Mouse (Mus musculus) stomach, embryonic 14.5 days (tissue): ENCODE data around the gene Olfr44. TPM values are rescaled to one million over a fixed set of nuclear protein-coding genes. Genes with fewer than 3 reads are reported as not detected.

ENCODE experiments used
- ATAC-seq: fragments of 200-750 bp; cut with Nextera tagmentation; 2 replicates; pipeline ENCODE4 v1.8.0; 2017; ENCODE audit warnings: low read depth, moderate TSS enrichment; ENCODE audit not compliant: insufficient number of reproducible peaks, insufficient read depth, low FRiP score
- H3K27ac ChIP-seq: fragments of 300-500 bp; sonication (generic); 2 replicates; pipeline ENCODE4 v1.5.1; 2014; ENCODE audit warnings: mild to moderate bottlenecking, low read length, moderate library complexity, mixed read lengths
- H3K27me3 ChIP-seq: fragments of 300-500 bp; sonication (generic); 2 replicates; pipeline ENCODE4 v1.6.1; 2014; ENCODE audit warnings: low read length, control low read depth, mixed read lengths; ENCODE audit not compliant: control insufficient read depth, insufficient read depth
- H3K36me3 ChIP-seq: fragments of 300-500 bp; sonication (generic); 2 replicates; pipeline ENCODE4 v1.6.1; 2014; ENCODE audit warnings: mild to moderate bottlenecking, control low read depth, low read length, moderate library complexity, mixed read lengths; ENCODE audit not compliant: control insufficient read depth, insufficient read depth
- H3K4me1 ChIP-seq: fragments of 300-500 bp; sonication (generic); 2 replicates; pipeline ENCODE4 v1.6.1; 2014; ENCODE audit warnings: low read length, control low read depth, mixed read lengths; ENCODE audit not compliant: control insufficient read depth, insufficient read depth
- H3K4me2 ChIP-seq: fragments of 300-500 bp; sonication (generic); replicated peaks from 2 replicates; pipeline ENCODE4 v1.6.1; 2014; ENCODE audit warnings: low read depth, low read length, control low read depth
- H3K4me3 ChIP-seq: fragments of 300-500 bp; sonication (generic); 2 replicates; pipeline ENCODE4 v1.5.1; 2014; ENCODE audit warnings: low read depth, low read length, control low read depth
- H3K9ac ChIP-seq: fragments of 300-500 bp; sonication (generic); replicated peaks from 2 replicates; pipeline ENCODE4 v1.6.1; 2014; ENCODE audit warnings: low read depth, mild to moderate bottlenecking, control low read depth, low read length, moderate library complexity, mixed read lengths
- H3K9me3 ChIP-seq: fragments of 300-500 bp; sonication (generic); 2 replicates; pipeline ENCODE4 v1.6.1; 2016; ENCODE audit warnings: low read depth, low read length, control low read depth; ENCODE audit not compliant: control insufficient read depth
- WGBS: fragments of 180-500 bp; shearing (Covaris S2); extraction: QIAGEN DNeasy Blood & Tissue Kit; methylation state at CpG from one replicate; pipeline ENCODE4 v1.1.7; 2014; 5-methylcytosine and 5-hydroxymethylcytosine counted together
- polyA plus RNA-seq: library from polyadenylated mRNA; unstranded; fragments of >200 nt; fragmentation: Nextera tagmentation; extraction: Ambion mirVana; gene quantifications from 2 replicates; pipeline ENCODE4 v1.2.1, GENCODE M21; 2014

The Olfr44 gene
- not detected in 2 replicates for polyA plus RNA-seq

DNA sequence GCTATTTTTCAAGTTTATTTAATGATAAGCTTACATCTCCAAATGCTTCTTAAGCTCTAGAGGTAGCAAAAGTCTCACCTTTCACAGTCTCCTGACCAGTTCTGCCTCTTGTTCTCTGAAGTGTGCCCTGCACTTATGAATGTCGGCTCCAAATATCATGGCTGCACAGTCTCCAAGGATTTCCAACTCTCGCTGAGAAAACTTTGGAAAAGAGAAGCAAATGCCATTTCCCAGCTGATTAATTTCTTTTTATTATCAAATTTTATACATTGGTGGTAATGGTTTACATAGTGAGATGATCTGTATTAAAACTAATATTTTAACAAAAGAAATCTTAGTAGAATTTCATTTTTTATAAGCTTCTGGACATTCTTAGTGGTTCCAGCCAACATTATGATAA lies at the start of gene Olfr44:
TSS of gene Olfr44 (minus strand) at position 101 of the 400 bp plus-strand sequence.
- 83% methylated on average over 2 of the region's 2 CpGs for WGBS
- Histone ChIP-seq H3K4me2 (no peak within 1 kb of the TSS), H3K9me3 (no peaks in the 10 kb centered on the region), H3K27me3 (no peaks in the 10 kb centered on the region), H3K4me1 (no peaks in the 10 kb centered on the region), H3K27ac (no peak within 1 kb of the TSS), H3K36me3 (no peaks in the 10 kb centered on the region), H3K9ac (no peak within 1 kb of the TSS), H3K4me3 (no peak within 1 kb of the TSS)
- no peak for ATAC-seq

DNA sequence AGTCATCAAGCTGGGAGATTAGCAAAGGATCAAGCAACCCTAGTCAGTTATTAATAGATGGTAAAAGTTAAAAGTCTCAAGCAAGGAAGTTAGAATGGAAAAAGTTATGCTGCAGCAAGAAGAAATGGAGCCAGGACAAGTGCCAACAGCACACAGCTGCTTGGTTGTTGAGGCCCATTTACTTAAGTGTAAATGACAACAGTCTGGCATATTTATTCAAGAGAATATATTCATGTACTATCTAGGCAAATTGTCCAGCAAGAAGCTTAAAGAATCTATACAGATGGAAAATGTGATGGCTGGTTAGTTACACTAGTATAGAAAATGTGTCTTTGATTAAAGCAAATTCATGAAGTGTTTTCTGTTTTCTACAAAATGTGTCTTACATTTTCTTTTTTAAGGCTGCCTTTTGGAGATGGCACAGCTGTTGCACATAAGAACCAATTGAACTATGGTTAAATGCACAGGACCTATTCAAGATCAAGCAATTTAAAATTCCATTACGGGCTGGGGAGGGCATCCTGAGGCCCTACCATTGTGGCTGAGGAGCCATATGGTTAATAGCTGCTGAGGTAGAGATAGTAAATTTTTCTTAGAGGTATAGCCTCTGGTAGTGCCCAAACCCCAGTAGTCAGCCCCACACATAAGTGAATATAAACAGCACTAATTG lies 30.0 kb upstream of the Olfr44 start:
- H3K4me3 ChIP-seq = no peak overlapping the region
- no peak overlapping the region for H3K4me2 ChIP-seq
- WGBS = 71% methylated on average over 1 of the region's 1 CpGs
- H3K9ac ChIP-seq = no peak overlapping the region
- no peak for ATAC-seq
- H3K27me3 ChIP-seq = no peaks in the 10 kb centered on the region
- H3K27ac ChIP-seq = no peak overlapping the region
- H3K36me3 ChIP-seq = no peaks in the 10 kb centered on the region
- H3K9me3 ChIP-seq = no peaks in the 10 kb centered on the region
- no peaks in the 10 kb centered on the region for H3K4me1 ChIP-seq

GRCm38 (mm10) chr9:39518595-39518994 lies 24.8 kb upstream of the Olfr44 start:
- no peaks in the 10 kb centered on the region for H3K27me3 ChIP-seq
- no peaks in the 10 kb centered on the region for H3K9me3 ChIP-seq
- H3K4me1 ChIP-seq = no peaks in the 10 kb centered on the region
- H3K27ac ChIP-seq = no peak overlapping the region
- ATAC-seq = no peak; the same call in 1 of the 2 replicates
- H3K36me3 ChIP-seq = no peaks in the 10 kb centered on the region
- H3K9ac ChIP-seq = no peak overlapping the region
- no peak overlapping the region for H3K4me3 ChIP-seq
- H3K4me2 ChIP-seq = no peak overlapping the region

DNA sequence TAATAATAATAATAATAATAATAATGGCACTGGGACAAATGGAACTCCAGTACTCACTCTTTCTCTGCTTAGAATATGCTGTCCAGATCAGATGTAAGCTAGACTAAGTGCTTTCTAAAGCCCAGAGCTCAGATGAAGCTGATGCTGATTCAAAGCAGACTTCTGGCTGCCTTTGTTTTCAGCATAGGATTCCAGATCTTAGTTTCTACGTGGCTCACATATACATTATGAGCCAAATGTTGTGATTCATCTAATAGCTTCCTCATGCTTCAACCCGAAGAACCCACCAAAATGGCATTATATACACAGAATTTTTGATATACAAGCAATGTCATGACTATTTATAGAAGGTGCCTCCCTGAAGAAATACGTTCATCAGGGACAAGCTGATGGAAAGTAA lies 21.7 kb upstream of the Olfr44 start, which contains the start of gene Olfr957:
TSS of gene Olfr957 (minus strand) at position 279 of the 400 bp plus-strand sequence.
- H3K27ac ChIP-seq = no peak within 1 kb of the TSS
- WGBS = 47% methylated on average over 3 of the region's 3 CpGs

GRCm38 (mm10) chr9:39509412-39509811 lies 15.6 kb upstream of the Olfr44 start:
- no peak overlapping the region for H3K4me2 ChIP-seq
- H3K27me3 ChIP-seq = no peaks in the 10 kb centered on the region
- H3K4me1 ChIP-seq = no peaks in the 10 kb centered on the region
- no peak for ATAC-seq
- no peaks in the 10 kb centered on the region for H3K9me3 ChIP-seq
- no peak overlapping the region for H3K4me3 ChIP-seq
- H3K36me3 ChIP-seq = no peaks in the 10 kb centered on the region
- no peak overlapping the region for H3K27ac ChIP-seq
- H3K9ac ChIP-seq = no peak overlapping the region
- whole genome bisulfite sequencing = 84% methylated on average over 9 of the region's 9 CpGs

More for the DNA sequence above, 21.7 kb upstream of the Olfr44 start, which contains the start of gene Olfr957:
- H3K4me2 ChIP-seq = no peak within 1 kb of the TSS
- H3K27me3 ChIP-seq = no peaks in the 10 kb centered on the region
- no peak within 1 kb of the TSS for H3K4me3 ChIP-seq
- H3K9me3 ChIP-seq = no peaks in the 10 kb centered on the region
- H3K36me3 ChIP-seq = no peaks in the 10 kb centered on the region
- no peak within 1 kb of the TSS for H3K9ac ChIP-seq
- H3K4me1 ChIP-seq = no peaks in the 10 kb centered on the region
- ATAC-seq = no peak

DNA sequence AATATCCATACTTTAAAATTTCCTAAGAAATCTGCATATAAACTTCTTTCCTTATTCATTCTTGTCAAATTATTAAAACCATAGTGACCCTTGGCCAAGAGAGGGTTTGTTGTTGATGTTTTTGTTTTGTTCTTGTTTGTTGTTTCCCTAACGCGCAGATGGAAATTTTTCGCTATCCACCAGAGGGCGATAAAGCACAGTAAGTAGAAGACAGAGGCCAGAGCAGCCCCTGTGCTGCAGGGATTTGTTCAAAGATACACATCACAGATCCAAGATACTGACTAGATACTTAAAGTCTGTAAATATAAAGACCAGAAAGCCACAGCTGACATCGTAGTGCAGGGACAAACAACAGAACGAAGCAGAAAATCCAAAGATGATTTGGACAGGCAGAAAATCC lies 15.2 kb upstream of the Olfr44 start:
- 7% methylated on average over 6 of the region's 6 CpGs for WGBS
- H3K36me3 ChIP-seq = no peaks in the 10 kb centered on the region
- no peaks in the 10 kb centered on the region for H3K4me1 ChIP-seq
- no peak overlapping the region for H3K4me2 ChIP-seq
- H3K27me3 ChIP-seq = no peaks in the 10 kb centered on the region
- no peak for ATAC-seq
- H3K27ac ChIP-seq = no peak overlapping the region
- H3K9ac ChIP-seq = no peak overlapping the region
- H3K4me3 ChIP-seq = no peak overlapping the region
- no peaks in the 10 kb centered on the region for H3K9me3 ChIP-seq

DNA sequence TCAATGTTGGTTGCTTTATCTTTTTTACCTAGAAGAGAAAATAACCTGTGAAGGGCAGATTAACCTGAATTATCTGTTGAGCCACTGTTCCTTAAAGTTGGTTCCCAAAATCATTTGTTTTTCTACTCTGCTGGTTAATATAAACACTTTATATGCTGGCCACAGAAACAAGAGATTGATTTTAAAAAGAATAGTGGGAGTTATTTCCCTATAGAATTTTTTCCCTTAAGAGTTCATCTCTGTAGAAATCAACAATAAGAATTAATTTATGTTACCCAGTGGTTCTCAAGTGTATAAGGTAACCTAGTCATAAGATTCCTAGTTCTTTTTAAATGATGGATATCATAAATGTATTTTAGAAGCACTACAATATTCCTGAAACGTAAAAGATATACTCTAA lies 22.0 kb downstream of the Olfr44 start, which contains the start of gene Olfr955:
TSS of gene Olfr955 (minus strand) at position 101 of the 400 bp plus-strand sequence.
- Histone ChIP-seq H3K36me3 (no peaks in the 10 kb centered on the region), H3K4me1 (no peaks in the 10 kb centered on the region), H3K9ac (no peak within 1 kb of the TSS), H3K9me3 (no peaks in the 10 kb centered on the region), H3K4me3 (no peak within 1 kb of the TSS), H3K27ac (no peak within 1 kb of the TSS), H3K27me3 (no peaks in the 10 kb centered on the region), H3K4me2 (no peak within 1 kb of the TSS)
- ATAC-seq = no peak
- 44% methylated on average over 1 of the region's 1 CpGs for WGBS

GRCm38 (mm10) chr9:39456401-39456800 lies 37.4 kb downstream of the Olfr44 start, which contains the start of gene Olfr954:
Gene Olfr954 (plus strand): TSS chr9:39456701.
- Histone ChIP-seq H3K4me3 (no peak within 1 kb of the TSS), H3K36me3 (no peaks in the 10 kb centered on the region), H3K4me2 (no peak within 1 kb of the TSS), H3K27me3 (no peaks in the 10 kb centered on the region), H3K27ac (no peak within 1 kb of the TSS), H3K9ac (no peak within 1 kb of the TSS), H3K4me1 (no peaks in the 10 kb centered on the region), H3K9me3 (no peaks in the 10 kb centered on the region)
- no peak for ATAC-seq
- WGBS = 84% methylated on average over 6 of the region's 6 CpGs
